Mouse (Mus musculus) naive thymus-derived CD4-positive, alpha-beta T cell, adult 2 months (primary cell): ENCODE data around the gene Doc2g.
"Not testable (repeated sequence)": the region's sequence is repeated elsewhere in the genome, so short reads cannot be mapped to it uniquely, and the experiment has no call there.

Source experiments
- DNase-seq: peaks from one replicate; pipeline ENCODE4 v3.0.0-alpha.2; 2011; ENCODE audit warnings: low read depth

Gene Doc2g

GRCm38 (mm10) chr19:4017921-4018587 lies 14.9 kb downstream of the Doc2g start:
- DNase-seq, result no peak

- peak; percentile 81 for DNase-seq
These were observed 15.8 kb downstream of the Doc2g start for GRCm38 (mm10) chr19:4018743-4019583.

- no peak for DNase-seq
These were observed 20.1 kb downstream of the Doc2g start for GRCm38 (mm10) chr19:4023185-4023584.

GRCm38 (mm10) chr19:4027576-4027975 lies 24.5 kb downstream of the Doc2g start:
- DNase-seq, result no peak

- DNase-seq, result no peak
These were observed 29.6 kb downstream of the Doc2g start for GRCm38 (mm10) chr19:4032668-4033067.

GRCm38 (mm10) chr19:4033298-4033697 lies 30.2 kb downstream of the Doc2g start:
- no peak for DNase-seq

- DNase-seq, result no peak
These were observed 30.6 kb downstream of the Doc2g start for GRCm38 (mm10) chr19:4033742-4034141.

- no peak for DNase-seq
These were observed 33.4 kb downstream of the Doc2g start for GRCm38 (mm10) chr19:4036327-4037045.

GRCm38 (mm10) chr19:4037154-4037787 lies 34.2 kb downstream of the Doc2g start:
- not testable (repeated sequence) for DNase-seq

GRCm38 (mm10) chr19:4037788-4038232 lies 34.7 kb downstream of the Doc2g start, which contains the start of gene Gstp1:
TSS of gene Gstp1 (minus strand) at chr19:4037985.
- DNase-seq, result peak; percentile 90

GRCm38 (mm10) chr19:4040941-4041340 lies 37.8 kb downstream of the Doc2g start:
- not testable (repeated sequence) for DNase-seq

- not testable (repeated sequence) for DNase-seq
These were observed 38.4 kb downstream of the Doc2g start for GRCm38 (mm10) chr19:4041500-4041899.

GRCm38 (mm10) chr19:4042124-4042523 lies 39.0 kb downstream of the Doc2g start:
- no peak for DNase-seq

- not testable (repeated sequence) for DNase-seq
These were observed 41.0 kb downstream of the Doc2g start for GRCm38 (mm10) chr19:4044109-4044508.

- no peak for DNase-seq
These were observed 43.1 kb downstream of the Doc2g start, which contains the start of gene Gstp2 for GRCm38 (mm10) chr19:4045966-4046865. TSS of gene Gstp2 (minus strand) at chr19:4046023.

- DNase-seq, result no peak
These were observed 43.7 kb downstream of the Doc2g start for GRCm38 (mm10) chr19:4046866-4047254.

- peak; percentile 93 for DNase-seq
These were observed 44.7 kb downstream of the Doc2g start for GRCm38 (mm10) chr19:4047859-4048258.

- DNase-seq, result not testable (repeated sequence)
These were observed 46.0 kb downstream of the Doc2g start for GRCm38 (mm10) chr19:4049069-4049468.

- peak; percentile 40 for DNase-seq
These were observed 47.9 kb downstream of the Doc2g start for GRCm38 (mm10) chr19:4051016-4051415.

- peak; percentile 85 for DNase-seq
These were observed 48.8 kb downstream of the Doc2g start for GRCm38 (mm10) chr19:4051741-4052515.
